Mouse (Mus musculus) adrenal gland, adult 8-10 months (tissue): ENCODE data around the gene Retreg1. TPM values are rescaled to one million over a fixed set of nuclear protein-coding genes. Genes with fewer than 3 reads are reported as not detected.
A peak's percentile ranks its signal among the peaks of the same experiment; 100 is the strongest.
"Not testable (repeated sequence)": the region's sequence is repeated elsewhere in the genome, so short reads cannot be mapped to it uniquely, and the experiment has no call there.

Experiments used
- DNase-seq: peaks from one replicate; pipeline ENCODE4 v3.0.0; 2022
- total RNA-seq, 4 experiments: library from RNA; stranded (reverse); gene quantifications; 2 replicates each; pipeline ENCODE4 v1.2.4; 2022

The Retreg1 gene
- total RNA-seq, 4 experiments from 2014 or later = 39.4 to 99.3 (median 45.7) TPM

GRCm38 (mm10) chr15:25948257-25949223 is 105.6 kb downstream of the Retreg1 start:
- DNase-seq = no peak

GRCm38 (mm10) chr15:25949696-25950095 is 106.7 kb downstream of the Retreg1 start:
- no peak for DNase-seq

- DNase-seq = no peak
Measured at GRCm38 (mm10) chr15:25950584-25950983, 107.6 kb downstream of the Retreg1 start.

GRCm38 (mm10) chr15:25951037-25951436 is 108.1 kb downstream of the Retreg1 start:
- no peak for DNase-seq

- DNase-seq = no peak
Measured at GRCm38 (mm10) chr15:25956001-25956400, 113.0 kb downstream of the Retreg1 start.

- no peak for DNase-seq
Measured at GRCm38 (mm10) chr15:25956422-25957117, 113.6 kb downstream of the Retreg1 start.

- DNase-seq = no peak
Measured at GRCm38 (mm10) chr15:25957651-25958050, 114.7 kb downstream of the Retreg1 start.

GRCm38 (mm10) chr15:25959375-25959774 is 116.4 kb downstream of the Retreg1 start:
- no peak for DNase-seq

- no peak for DNase-seq
Measured at GRCm38 (mm10) chr15:25960231-25960630, 117.3 kb downstream of the Retreg1 start.

GRCm38 (mm10) chr15:25966220-25966774 is 123.3 kb downstream of the Retreg1 start:
- DNase-seq = no peak

- no peak for DNase-seq
Measured at GRCm38 (mm10) chr15:25971596-25971995, 128.6 kb downstream of the Retreg1 start.

- no peak for DNase-seq
Measured at GRCm38 (mm10) chr15:25972758-25973157, 129.8 kb downstream of the Retreg1 start.

GRCm38 (mm10) chr15:25974352-25974751 is 131.4 kb downstream of the Retreg1 start:
- no peak for DNase-seq

- DNase-seq = no peak
Measured at GRCm38 (mm10) chr15:25975810-25976209, 132.8 kb downstream of the Retreg1 start.

GRCm38 (mm10) chr15:25983614-25984013 is 140.6 kb downstream of the Retreg1 start:
- DNase-seq = not testable (repeated sequence)

GRCm38 (mm10) chr15:25984067-25984733 is 141.2 kb downstream of the Retreg1 start, which contains the start of gene Zfp622:
TSS of gene Zfp622 (plus strand) at chr15:25984366.
- DNase-seq = peak; percentile 96

- no peak for DNase-seq
Measured at GRCm38 (mm10) chr15:25984734-25985492, 141.9 kb downstream of the Retreg1 start.

GRCm38 (mm10) chr15:25992992-25993727 is 150.2 kb downstream of the Retreg1 start:
- DNase-seq = peak; percentile 19

- no peak for DNase-seq
Measured at GRCm38 (mm10) chr15:25995521-25995920, 152.5 kb downstream of the Retreg1 start.

- not testable (repeated sequence) for DNase-seq
Measured at GRCm38 (mm10) chr15:25999545-25999944, 156.6 kb downstream of the Retreg1 start.

GRCm38 (mm10) chr15:26008621-26009020 is 165.6 kb downstream of the Retreg1 start:
- peak; percentile 28 for DNase-seq
